Mouse (Mus musculus): ENCODE results near the gene Smim8. TPM values are rescaled to one million over a fixed set of nuclear protein-coding genes. Genes with fewer than 3 reads are reported as not detected.

Gene Smim8
- polyA plus RNA-seq, 1 experiment: 5.0 TPM

DNA sequence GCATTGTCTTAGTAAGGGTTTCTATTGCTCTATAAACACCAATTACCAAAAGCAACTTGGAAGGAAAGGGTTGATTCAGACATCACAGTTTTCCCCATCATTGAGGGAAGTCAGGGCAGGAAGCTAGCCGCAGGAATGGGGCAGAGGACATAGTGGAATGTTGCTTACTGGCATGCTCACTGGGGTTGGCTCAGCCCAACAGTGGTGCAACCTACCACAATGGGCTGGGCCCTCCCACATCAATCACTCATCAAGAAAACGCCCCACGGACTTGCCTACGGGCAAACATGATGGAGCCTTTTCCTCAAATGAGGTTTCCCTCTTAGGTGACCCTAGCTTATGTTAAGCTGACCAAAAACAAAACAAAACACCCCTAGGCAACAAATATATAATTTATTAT, 55.0 kb downstream of the Smim8 start:
- Histone ChIP-seq H3K27me3 (replicated peaks) (peaks cover 2% of the 10 kb centered on the region), H3K36me3 (replicated peaks; ENCODE audit: low read length) (no peaks in the 10 kb centered on the region), H3K9me3 (peaks cover 23% of the 10 kb centered on the region), H3K4me1 (no peaks in the 10 kb centered on the region), H3K4me3 (replicated peaks) (no peak overlapping the region)
- no peak for TF ChIP-seq FLI1 (IDR thresholded peaks at IDR 0.05; ENCODE audit: low read length)
- TF ChIP-seq GATA1 (IDR thresholded peaks at IDR 0.05; ENCODE audit: borderline replicate concordance, low read length): no peak

DNA sequence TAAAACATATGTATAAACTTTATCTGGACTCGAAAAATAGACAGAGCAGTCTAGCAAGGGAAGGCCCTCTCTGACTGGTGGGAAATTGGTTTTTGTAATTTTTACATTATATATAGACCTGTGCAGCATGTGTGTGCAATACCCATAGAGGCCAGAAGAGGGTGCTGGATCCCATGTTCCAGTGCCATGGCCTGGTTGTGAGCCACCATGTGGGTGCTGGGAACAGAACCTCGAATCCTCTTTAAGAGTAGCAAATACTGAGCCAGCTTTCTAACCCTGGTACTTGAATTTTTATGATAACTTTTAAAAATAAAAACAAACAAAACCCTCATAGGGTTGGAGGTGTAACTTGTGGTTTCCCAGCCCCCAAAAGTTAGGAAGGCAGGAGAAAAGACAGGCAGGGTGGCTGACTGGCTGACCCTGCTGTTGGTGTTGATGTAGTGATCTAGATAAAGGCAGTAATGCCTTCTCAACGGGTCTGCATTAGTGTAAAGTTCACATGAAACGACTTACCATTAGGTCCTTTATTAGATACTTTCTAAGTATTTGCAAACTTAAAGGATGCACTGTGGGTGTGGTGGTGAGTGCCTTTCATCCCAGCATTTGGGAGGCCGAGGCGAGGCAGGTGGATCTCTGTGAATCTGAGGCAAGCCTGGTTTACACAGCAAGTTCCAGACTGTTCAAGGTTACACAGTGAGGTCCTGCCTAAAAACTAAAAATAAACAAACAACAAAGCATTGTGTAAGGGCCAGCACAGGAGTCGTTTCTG, 57.9 kb downstream of the Smim8 start:
- Histone ChIP-seq H3K4me3 (replicated peaks) (no peak overlapping the region), H3K27me3 (replicated peaks) (peaks cover 2% of the 10 kb centered on the region), H3K4me1 (no peaks in the 10 kb centered on the region), H3K36me3 (replicated peaks; ENCODE audit: low read length) (no peaks in the 10 kb centered on the region), H3K9me3 (peaks cover 32% of the 10 kb centered on the region)
- no peak for TF ChIP-seq FLI1 (IDR thresholded peaks at IDR 0.05; ENCODE audit: low read length)
- no peak for TF ChIP-seq GATA1 (IDR thresholded peaks at IDR 0.05; ENCODE audit: borderline replicate concordance, low read length)

DNA sequence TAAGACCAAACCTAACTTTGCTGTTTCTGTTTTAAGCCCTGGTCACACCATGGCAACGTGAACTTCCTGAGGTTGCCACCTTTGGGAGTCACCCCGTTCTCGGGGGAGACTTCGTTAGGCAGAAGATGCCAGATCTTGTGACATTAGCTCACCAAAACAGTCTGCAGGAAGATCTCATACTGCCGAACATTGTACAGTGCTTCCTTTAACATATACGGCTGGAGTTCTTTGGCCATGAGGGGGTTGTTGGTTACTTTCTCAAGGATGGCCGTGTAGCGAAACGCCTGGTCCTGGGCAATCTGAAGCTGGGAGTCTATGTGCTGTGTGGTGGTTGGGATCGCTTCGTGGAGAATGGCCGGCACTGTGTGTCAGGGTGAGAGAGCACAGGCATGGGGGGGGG, 58.8 kb downstream of the Smim8 start:
- no peaks in the 10 kb centered on the region for H3K4me1 ChIP-seq
- H3K4me3 ChIP-seq (replicated peaks): no peak overlapping the region
- no peaks in the 10 kb centered on the region for H3K36me3 ChIP-seq (replicated peaks; ENCODE audit: low read length)
- peaks cover 2% of the 10 kb centered on the region for H3K27me3 ChIP-seq (replicated peaks)
- TF ChIP-seq GATA1 (IDR thresholded peaks at IDR 0.05; ENCODE audit: borderline replicate concordance, low read length): no peak
- no peak for TF ChIP-seq FLI1 (IDR thresholded peaks at IDR 0.05; ENCODE audit: low read length)
- H3K9me3 ChIP-seq: peaks cover 32% of the 10 kb centered on the region

Other genes starting within 250 kb of the Smim8 start
- 69.1 and 145 TPM in 2 replicates for gene Akirin2, start 227.5 kb downstream of the Smim8 start, polyA plus RNA-seq (2012; ENCODE audit: insufficient read depth, low replicate concordance)
- 1.9 TPM in 1 of 2 replicates, not detected in the other for gene Orc3, start 163.5 kb downstream of the Smim8 start, polyA plus RNA-seq (2012; ENCODE audit: insufficient read depth, low replicate concordance)
- gene Rars2, start 163.5 kb downstream of the Smim8 start, polyA plus RNA-seq (2012; ENCODE audit: insufficient read depth, low replicate concordance): 2.0 and 17.6 TPM in 2 replicates
- gene Slc35a1, start 91.0 kb downstream of the Smim8 start, polyA plus RNA-seq (2012; ENCODE audit: insufficient read depth, low replicate concordance): 0.87 TPM in 1 of 2 replicates, not detected in the other
- gene Cfap206, start 48.2 kb downstream of the Smim8 start, polyA plus RNA-seq (2012; ENCODE audit: insufficient read depth, low replicate concordance): not detected in 2 replicates
- gene Gm136, start 22.2 kb downstream of the Smim8 start, polyA plus RNA-seq (2012; ENCODE audit: insufficient read depth, low replicate concordance): not detected in 2 replicates
- 0.18 and 0.32 TPM in 2 replicates for gene Zfp292, start 104.5 kb upstream of the Smim8 start, polyA plus RNA-seq (2012; ENCODE audit: insufficient read depth, low replicate concordance)
- gene Cga, start 115.4 kb upstream of the Smim8 start, polyA plus RNA-seq (2012; ENCODE audit: insufficient read depth, low replicate concordance): not detected in 2 replicates

Measured in megakaryocyte, embryonic 14.5 days (primary cell).